Mouse (Mus musculus) midbrain, embryonic 12.5 days (tissue): ENCODE results near the gene Arhgef17. TPM values are rescaled to one million over a fixed set of nuclear protein-coding genes. Genes with fewer than 3 reads are reported as not detected.

Experiments used
- ATAC-seq: fragments of 200-750 bp; cut with Nextera tagmentation; 2 replicates; pipeline ENCODE4 v1.8.0; 2017; ENCODE audit warnings: low read depth, moderate TSS enrichment, moderate library complexity; ENCODE audit not compliant: low FRiP score
- H3K27ac ChIP-seq: fragments of 300-500 bp; sonication (generic); replicated peaks from 2 replicates; pipeline ENCODE4 v1.5.1; 2016; ENCODE audit warnings: mild to moderate bottlenecking
- H3K27me3 ChIP-seq: fragments of 300-500 bp; sonication (generic); 2 replicates; pipeline ENCODE4 v1.6.1; 2016; ENCODE audit warnings: mild to moderate bottlenecking
- H3K36me3 ChIP-seq: fragments of 300-500 bp; sonication (generic); 2 replicates; pipeline ENCODE4 v1.6.1; 2016
- H3K4me1 ChIP-seq: fragments of 300-500 bp; sonication (generic); 2 replicates; pipeline ENCODE4 v1.6.1; 2016
- H3K4me2 ChIP-seq: fragments of 300-500 bp; sonication (generic); replicated peaks from 2 replicates; pipeline ENCODE4 v1.6.1; 2016; ENCODE audit warnings: mild to moderate bottlenecking, moderate library complexity
- H3K4me3 ChIP-seq: fragments of 300-500 bp; sonication (generic); 2 replicates; pipeline ENCODE4 v1.5.1; 2016; ENCODE audit warnings: mild to moderate bottlenecking
- H3K9ac ChIP-seq: fragments of 300-500 bp; sonication (generic); replicated peaks from 2 replicates; pipeline ENCODE4 v1.6.1; 2016; ENCODE audit warnings: mild to moderate bottlenecking, moderate library complexity
- H3K9me3 ChIP-seq: fragments of 300-500 bp; sonication (generic); 2 replicates; pipeline ENCODE4 v1.6.1; 2016; ENCODE audit warnings: mild to moderate bottlenecking
- WGBS: fragments of 180-500 bp; shearing (Covaris S2); methylation state at CpG from one replicate; pipeline ENCODE4 v1.1.7; 2016; 5-methylcytosine and 5-hydroxymethylcytosine counted together
- polyA plus RNA-seq: library from polyadenylated mRNA; unstranded; fragments of >200 nt; fragmentation: Nextera tagmentation; extraction: Ambion mirVana; gene quantifications from 2 replicates; pipeline ENCODE4 v1.2.1, GENCODE M21; 2016

Gene Arhgef17
- polyA plus RNA-seq, 1 experiment from 2014 or later = 7.1 TPM

- Histone ChIP-seq H3K9ac (peak overlapping the region; percentile 83; the same call in 1 of the 2 replicates), H3K4me1 (peaks cover 27% of the 10 kb centered on the region), H3K27ac (0 out of 2 replicates have a peak overlapping the region, but pooled peaks have one; percentile 1), H3K27me3 (0 out of 2 replicates have a peak, but pooled peaks cover 2% of the 10 kb centered on the region), H3K4me3 (peak overlapping the region; percentile 51), H3K36me3 (peaks cover 15% of the 10 kb centered on the region; the same call in 1 of the 2 replicates), H3K4me2 (peak overlapping the region; percentile 90), H3K9me3 (no peaks in the 10 kb centered on the region)
- 47% methylated on average over 20 of the region's 20 CpGs for WGBS
- peak; percentile 25; the same call in 1 of the 2 replicates for ATAC-seq
Measured at GRCm38 (mm10) chr7:100893249-100894056, 38.5 kb downstream of the Arhgef17 start.

- Histone ChIP-seq H3K4me2 (no peak overlapping the region), H3K27me3 (no peaks in the 10 kb centered on the region), H3K9me3 (no peaks in the 10 kb centered on the region), H3K4me1 (no peaks in the 10 kb centered on the region), H3K4me3 (no peak overlapping the region), H3K27ac (no peak overlapping the region), H3K9ac (no peak overlapping the region), H3K36me3 (peaks cover 46% of the 10 kb centered on the region)
- ATAC-seq = no peak
- 33% methylated on average over 3 of the region's 3 CpGs for WGBS
Measured at GRCm38 (mm10) chr7:100886535-100886934, 45.4 kb downstream of the Arhgef17 start.

- WGBS = 92% methylated on average over 4 of the region's 4 CpGs
- no peaks in the 10 kb centered on the region for H3K9me3 ChIP-seq
- no peak for ATAC-seq
- no peak overlapping the region for H3K9ac ChIP-seq
- H3K4me3 ChIP-seq = no peak overlapping the region
- H3K27ac ChIP-seq = no peak overlapping the region
- no peaks in the 10 kb centered on the region for H3K27me3 ChIP-seq
- H3K36me3 ChIP-seq = peaks cover 50% of the 10 kb centered on the region
- no peak overlapping the region for H3K4me2 ChIP-seq
- 0 out of 2 replicates have a peak, but pooled peaks cover 5% of the 10 kb centered on the region for H3K4me1 ChIP-seq
Measured at GRCm38 (mm10) chr7:100884460-100884859, 47.4 kb downstream of the Arhgef17 start.

GRCm38 (mm10) chr7:100881950-100882349 is 50.0 kb downstream of the Arhgef17 start:
- Histone ChIP-seq H3K4me2 (no peak overlapping the region), H3K4me3 (no peak overlapping the region), H3K36me3 (peaks cover 55% of the 10 kb centered on the region), H3K27me3 (no peaks in the 10 kb centered on the region), H3K9ac (no peak overlapping the region), H3K9me3 (no peaks in the 10 kb centered on the region), H3K4me1 (0 out of 2 replicates have a peak, but pooled peaks cover 5% of the 10 kb centered on the region), H3K27ac (no peak overlapping the region)
- ATAC-seq = no peak
- 90% methylated on average over 4 of the region's 4 CpGs for WGBS

- WGBS = 91% methylated on average over 9 of the region's 9 CpGs
- Histone ChIP-seq H3K27me3 (no peaks in the 10 kb centered on the region), H3K4me1 (0 out of 2 replicates have a peak, but pooled peaks cover 5% of the 10 kb centered on the region), H3K9ac (no peak overlapping the region), H3K4me3 (no peak overlapping the region), H3K9me3 (no peaks in the 10 kb centered on the region), H3K36me3 (peaks cover 59% of the 10 kb centered on the region), H3K27ac (no peak overlapping the region), H3K4me2 (no peak overlapping the region)
- no peak for ATAC-seq
Measured at GRCm38 (mm10) chr7:100881531-100881930, 50.4 kb downstream of the Arhgef17 start.

- Histone ChIP-seq H3K27ac (no peak overlapping the region), H3K9ac (no peak overlapping the region; the same call in 1 of the 2 replicates), H3K4me3 (no peak overlapping the region), H3K4me2 (0 out of 2 replicates have a peak overlapping the region, but pooled peaks have one; percentile 22), H3K36me3 (peaks cover 58% of the 10 kb centered on the region), H3K4me1 (0 out of 2 replicates have a peak, but pooled peaks cover 5% of the 10 kb centered on the region), H3K27me3 (no peaks in the 10 kb centered on the region), H3K9me3 (no peaks in the 10 kb centered on the region)
- WGBS = 12% methylated on average over 20 of the region's 20 CpGs
- peak; percentile 17 for ATAC-seq
Measured at GRCm38 (mm10) chr7:100879595-100879994, 52.3 kb downstream of the Arhgef17 start.

- Histone ChIP-seq H3K9ac (no peak overlapping the region), H3K4me3 (no peak overlapping the region), H3K4me1 (0 out of 2 replicates have a peak, but pooled peaks cover 5% of the 10 kb centered on the region), H3K27ac (no peak overlapping the region), H3K27me3 (no peaks in the 10 kb centered on the region), H3K36me3 (peaks cover 58% of the 10 kb centered on the region), H3K9me3 (no peaks in the 10 kb centered on the region), H3K4me2 (no peak overlapping the region)
- ATAC-seq = no peak
- WGBS = 92% methylated on average over 9 of the region's 9 CpGs
Measured at GRCm38 (mm10) chr7:100876771-100877170, 55.1 kb downstream of the Arhgef17 start.

- Histone ChIP-seq H3K27me3 (no peaks in the 10 kb centered on the region), H3K27ac (no peak overlapping the region), H3K4me2 (no peak overlapping the region), H3K4me1 (0 out of 2 replicates have a peak, but pooled peaks cover 5% of the 10 kb centered on the region), H3K4me3 (no peak overlapping the region), H3K9me3 (no peaks in the 10 kb centered on the region), H3K36me3 (peaks cover 55% of the 10 kb centered on the region), H3K9ac (no peak overlapping the region)
- 93% methylated on average over 13 of the region's 13 CpGs for WGBS
- no peak for ATAC-seq
Measured at GRCm38 (mm10) chr7:100876293-100876692, 55.6 kb downstream of the Arhgef17 start.

- Histone ChIP-seq H3K27me3 (no peaks in the 10 kb centered on the region), H3K4me1 (0 out of 2 replicates have a peak, but pooled peaks cover 5% of the 10 kb centered on the region), H3K27ac (no peak overlapping the region), H3K9me3 (no peaks in the 10 kb centered on the region), H3K4me2 (no peak overlapping the region), H3K4me3 (no peak overlapping the region), H3K9ac (no peak overlapping the region), H3K36me3 (peaks cover 50% of the 10 kb centered on the region)
- no peak for ATAC-seq
- WGBS = 77% methylated on average over 1 of the region's 1 CpGs
Measured at GRCm38 (mm10) chr7:100875822-100876221, 56.1 kb downstream of the Arhgef17 start.

- ATAC-seq = no peak
- WGBS = 95% methylated on average over 13 of the region's 13 CpGs
- peaks cover 43% of the 10 kb centered on the region for H3K36me3 ChIP-seq
Measured at GRCm38 (mm10) chr7:100873197-100873596, 58.7 kb downstream of the Arhgef17 start.

GRCm38 (mm10) chr7:100871892-100872291 is 60.0 kb downstream of the Arhgef17 start:
- no peak overlapping the region for H3K4me2 ChIP-seq
- H3K9ac ChIP-seq = no peak overlapping the region
- H3K36me3 ChIP-seq = peaks cover 31% of the 10 kb centered on the region
- H3K9me3 ChIP-seq = no peaks in the 10 kb centered on the region
- no peak overlapping the region for H3K4me3 ChIP-seq
- ATAC-seq = no peak
- no peaks in the 10 kb centered on the region for H3K4me1 ChIP-seq
- H3K27ac ChIP-seq = no peak overlapping the region
- WGBS = 88% methylated on average over 5 of the region's 5 CpGs
- H3K27me3 ChIP-seq = no peaks in the 10 kb centered on the region

More at GRCm38 (mm10) chr7:100873197-100873596, 58.7 kb downstream of the Arhgef17 start:
- H3K4me2 ChIP-seq = no peak overlapping the region
- H3K27ac ChIP-seq = no peak overlapping the region
- no peak overlapping the region for H3K9ac ChIP-seq
- no peak overlapping the region for H3K4me3 ChIP-seq
- H3K9me3 ChIP-seq = no peaks in the 10 kb centered on the region
- no peaks in the 10 kb centered on the region for H3K27me3 ChIP-seq
- no peaks in the 10 kb centered on the region for H3K4me1 ChIP-seq

GRCm38 (mm10) chr7:100871355-100871754 is 60.6 kb downstream of the Arhgef17 start:
- Histone ChIP-seq H3K4me3 (no peak overlapping the region), H3K27ac (no peak overlapping the region), H3K9me3 (no peaks in the 10 kb centered on the region), H3K4me1 (no peaks in the 10 kb centered on the region), H3K27me3 (no peaks in the 10 kb centered on the region), H3K36me3 (peaks cover 26% of the 10 kb centered on the region), H3K4me2 (no peak overlapping the region), H3K9ac (no peak overlapping the region)
- no peak for ATAC-seq
- WGBS = 91% methylated on average over 4 of the region's 4 CpGs
